Mouse (Mus musculus): ENCODE results near the gene Gm45194. TPM values are rescaled to one million over a fixed set of nuclear protein-coding genes. Genes with fewer than 3 reads are reported as not detected.

The Gm45194 gene
- polyA plus RNA-seq, 1 experiment from 2014 or later, result not detected

DNA sequence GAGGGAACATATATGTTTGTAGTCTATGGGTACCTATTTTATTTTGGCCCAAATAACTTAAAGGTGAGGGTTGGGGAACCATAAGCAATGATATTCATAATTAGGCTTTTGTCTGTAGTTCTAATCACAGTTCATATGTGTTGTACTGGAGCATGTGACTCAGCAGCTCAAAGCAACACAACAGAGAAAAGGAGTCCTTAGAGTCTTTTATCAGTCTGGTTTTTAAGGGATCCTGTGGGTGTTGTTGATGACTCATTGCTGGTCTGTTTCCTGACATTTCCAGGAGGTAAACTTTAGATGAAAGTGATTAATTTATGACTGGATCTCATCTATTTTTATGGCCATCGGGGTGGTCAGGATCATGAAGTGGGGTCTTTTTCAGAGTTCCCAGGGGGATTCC, 382.4 kb downstream of the Gm45194 start:
- WGBS, result 70% methylated on average over 1 of the region's 1 CpGs
- no peak overlapping the region for H3K4me3 ChIP-seq
- ATAC-seq (ENCODE audit: borderline replicate concordance, extremely low read depth, low FRiP score, low TSS enrichment), result no peak

More for the DNA sequence above, 382.4 kb downstream of the Gm45194 start:
- Histone ChIP-seq H3K9me3 (no peaks in the 10 kb centered on the region), H3K4me2 (no peak overlapping the region), H3K36me3 (no peaks in the 10 kb centered on the region), H3K27me3 (no peaks in the 10 kb centered on the region), H3K9ac (no peak overlapping the region), H3K27ac (no peak overlapping the region), H3K4me1 (no peaks in the 10 kb centered on the region)

Other genes starting within 250 kb of the Gm45194 start
- gene Hdx, start 194.3 kb upstream of the Gm45194 start, polyA plus RNA-seq (2015; fragmentation: Nextera tagmentation; extraction: Ambion mirVana), result 1.00 and 1.0 TPM in 2 replicates
- 0.04 and 0.17 TPM in 2 replicates for gene Tex16, start 119.6 kb downstream of the Gm45194 start, polyA plus RNA-seq (2015; fragmentation: Nextera tagmentation; extraction: Ambion mirVana)

Measured in lung, embryonic 15.5 days (tissue).